Mouse (Mus musculus) embryonic facial prominence, embryonic 11.5 days (tissue): Measurements from ENCODE around the gene Plekha5. TPM values are rescaled to one million over a fixed set of nuclear protein-coding genes. Genes with fewer than 3 reads are reported as not detected.

ENCODE experiments used
- ATAC-seq: fragments of 200-750 bp; cut with Nextera tagmentation; replicated peaks from 2 replicates; pipeline ENCODE4 v1.8.0; 2017; ENCODE audit warnings: low read depth; ENCODE audit not compliant: insufficient number of reproducible peaks, low FRiP score, low TSS enrichment
- DNase-seq: peaks from one replicate; pipeline ENCODE4 v3.0.0-alpha.2; 2015; ENCODE audit warnings: low spot score
- H3K27ac ChIP-seq: fragments of 300-500 bp; sonication (generic); replicated peaks from 2 replicates; pipeline ENCODE4 v1.5.1; 2014; ENCODE audit warnings: mild to moderate bottlenecking, low read depth, low read length, control low read depth
- H3K27me3 ChIP-seq: fragments of 300-500 bp; sonication (generic); 2 replicates; pipeline ENCODE4 v1.6.1; 2014; ENCODE audit warnings: mild to moderate bottlenecking, low read length, moderate library complexity, mixed read lengths; ENCODE audit not compliant: control insufficient read depth, insufficient read depth
- H3K36me3 ChIP-seq: fragments of 300-500 bp; sonication (generic); replicated peaks from 2 replicates; pipeline ENCODE4 v1.6.1; 2014; ENCODE audit warnings: low read depth, mild to moderate bottlenecking, low read length, moderate library complexity, mixed read lengths; ENCODE audit not compliant: control insufficient read depth, insufficient read depth
- H3K4me1 ChIP-seq: fragments of 300-500 bp; sonication (generic); 2 replicates; pipeline ENCODE4 v1.6.1; 2014; ENCODE audit warnings: low read length, mixed read lengths; ENCODE audit not compliant: control insufficient read depth, insufficient read depth
- H3K4me2 ChIP-seq: fragments of 300-500 bp; sonication (generic); 2 replicates; pipeline ENCODE4 v1.6.1; 2014; ENCODE audit warnings: low read depth, mild to moderate bottlenecking, control low read depth, low read length, moderate library complexity
- H3K4me3 ChIP-seq: fragments of 300-500 bp; sonication (generic); 2 replicates; pipeline ENCODE4 v1.5.1; 2014; ENCODE audit warnings: low read depth, low read length, control low read depth
- H3K9ac ChIP-seq: fragments of 300-500 bp; sonication (generic); replicated peaks from 2 replicates; pipeline ENCODE4 v1.6.1; 2014; ENCODE audit warnings: mild to moderate bottlenecking, control low read depth, low read length
- H3K9me3 ChIP-seq: fragments of 300-500 bp; sonication (generic); replicated peaks from 2 replicates; pipeline ENCODE4 v1.6.1; 2016; ENCODE audit warnings: mild to moderate bottlenecking, low read length, inconsistent platforms, mixed read lengths; ENCODE audit not compliant: control insufficient read depth
- WGBS: fragments of 180-500 bp; shearing (Covaris S2); extraction: QIAGEN DNeasy Blood & Tissue Kit; methylation state at CpG from one replicate; pipeline ENCODE4 v1.1.7; 2014; 5-methylcytosine and 5-hydroxymethylcytosine counted together
- polyA plus RNA-seq: library from polyadenylated mRNA; unstranded; fragments of >200 nt; fragmentation: Nextera tagmentation; extraction: Ambion mirVana; gene quantifications from 2 replicates; pipeline ENCODE4 v1.2.1, GENCODE M21; 2014

Plekha5 gene
- polyA plus RNA-seq, 1 experiment from 2014 or later: 56.2 TPM

- Histone ChIP-seq H3K27me3 (no peaks in the 10 kb centered on the region), H3K4me3 (no peak overlapping the region), H3K4me1 (no peaks in the 10 kb centered on the region), H3K9me3 (no peaks in the 10 kb centered on the region), H3K4me2 (no peak overlapping the region), H3K36me3 (no peaks in the 10 kb centered on the region), H3K9ac (no peak overlapping the region), H3K27ac (no peak overlapping the region)
- no peak for ATAC-seq
- DNase-seq: no peak
- 89% methylated on average over 6 of the region's 6 CpGs for WGBS
Observed at GRCm38 (mm10) chr6:140559411-140559810, 135.6 kb downstream of the Plekha5 start.

- no peak overlapping the region for H3K9ac ChIP-seq
- H3K36me3 ChIP-seq: no peaks in the 10 kb centered on the region
- no peaks in the 10 kb centered on the region for H3K27me3 ChIP-seq
- no peaks in the 10 kb centered on the region for H3K9me3 ChIP-seq
- DNase-seq: no peak
- no peak overlapping the region for H3K4me2 ChIP-seq
- ATAC-seq: no peak
- no peaks in the 10 kb centered on the region for H3K4me1 ChIP-seq
- H3K4me3 ChIP-seq: no peak overlapping the region
- WGBS: 86% methylated on average over 9 of the region's 9 CpGs
- H3K27ac ChIP-seq: no peak overlapping the region
Observed at GRCm38 (mm10) chr6:140561151-140561916, 137.5 kb downstream of the Plekha5 start.

GRCm38 (mm10) chr6:140561917-140562590 lies 138.2 kb downstream of the Plekha5 start:
- ATAC-seq (no peak), DNase-seq (no peak)
- no peak overlapping the region for H3K27ac ChIP-seq
- no peak overlapping the region for H3K4me3 ChIP-seq
- H3K9ac ChIP-seq: no peak overlapping the region
- H3K4me1 ChIP-seq: no peaks in the 10 kb centered on the region
- WGBS: 86% methylated on average over 9 of the region's 9 CpGs
- H3K9me3 ChIP-seq: no peaks in the 10 kb centered on the region
- no peaks in the 10 kb centered on the region for H3K36me3 ChIP-seq
- no peaks in the 10 kb centered on the region for H3K27me3 ChIP-seq
- H3K4me2 ChIP-seq: no peak overlapping the region

GRCm38 (mm10) chr6:140567199-140567598 lies 143.3 kb downstream of the Plekha5 start:
- DNase-seq (no peak), ATAC-seq (no peak)
- H3K4me1 ChIP-seq: no peaks in the 10 kb centered on the region
- no peaks in the 10 kb centered on the region for H3K9me3 ChIP-seq
- H3K4me2 ChIP-seq: no peak overlapping the region
- no peaks in the 10 kb centered on the region for H3K36me3 ChIP-seq
- H3K9ac ChIP-seq: no peak overlapping the region
- no peaks in the 10 kb centered on the region for H3K27me3 ChIP-seq
- WGBS: 87% methylated on average over 2 of the region's 2 CpGs
- no peak overlapping the region for H3K27ac ChIP-seq
- no peak overlapping the region for H3K4me3 ChIP-seq

GRCm38 (mm10) chr6:140567897-140568296 lies 144.0 kb downstream of the Plekha5 start:
- H3K36me3 ChIP-seq: no peaks in the 10 kb centered on the region
- H3K27me3 ChIP-seq: no peaks in the 10 kb centered on the region
- H3K9ac ChIP-seq: no peak overlapping the region
- H3K4me1 ChIP-seq: no peaks in the 10 kb centered on the region
- no peak for DNase-seq
- WGBS: 80% methylated on average over 2 of the region's 2 CpGs
- no peak overlapping the region for H3K4me3 ChIP-seq
- no peak overlapping the region for H3K4me2 ChIP-seq
- no peak for ATAC-seq
- H3K9me3 ChIP-seq: no peaks in the 10 kb centered on the region
- no peak overlapping the region for H3K27ac ChIP-seq

- ATAC-seq: no peak
- no peak overlapping the region for H3K9ac ChIP-seq
- H3K4me1 ChIP-seq: no peaks in the 10 kb centered on the region
- WGBS: 89% methylated on average over 11 of the region's 11 CpGs
- H3K36me3 ChIP-seq: peaks cover 2% of the 10 kb centered on the region; the same call in 1 of the 2 replicates
- no peak overlapping the region for H3K27ac ChIP-seq
- no peak overlapping the region for H3K4me2 ChIP-seq
- DNase-seq: no peak
- no peaks in the 10 kb centered on the region for H3K9me3 ChIP-seq
- H3K27me3 ChIP-seq: no peaks in the 10 kb centered on the region
- H3K4me3 ChIP-seq: no peak overlapping the region
Observed at GRCm38 (mm10) chr6:140570152-140570551, 146.3 kb downstream of the Plekha5 start.

GRCm38 (mm10) chr6:140574943-140575342 lies 151.1 kb downstream of the Plekha5 start:
- Histone ChIP-seq H3K9ac (no peak overlapping the region), H3K4me3 (no peak overlapping the region), H3K27me3 (no peaks in the 10 kb centered on the region), H3K27ac (no peak overlapping the region), H3K9me3 (no peaks in the 10 kb centered on the region), H3K4me2 (no peak overlapping the region), H3K36me3 (peaks cover 5% of the 10 kb centered on the region), H3K4me1 (no peaks in the 10 kb centered on the region)
- WGBS: 95% methylated on average over 3 of the region's 3 CpGs
- no peak for ATAC-seq
- no peak for DNase-seq

GRCm38 (mm10) chr6:140576133-140576532 lies 152.3 kb downstream of the Plekha5 start:
- no peak overlapping the region for H3K4me2 ChIP-seq
- WGBS: 80% methylated on average over 8 of the region's 8 CpGs
- no peak overlapping the region for H3K4me3 ChIP-seq
- H3K9me3 ChIP-seq: no peaks in the 10 kb centered on the region
- no peak for DNase-seq
- H3K9ac ChIP-seq: no peak overlapping the region
- no peaks in the 10 kb centered on the region for H3K27me3 ChIP-seq
- no peak for ATAC-seq
- no peak overlapping the region for H3K27ac ChIP-seq
- H3K36me3 ChIP-seq: peaks cover 5% of the 10 kb centered on the region
- H3K4me1 ChIP-seq: no peaks in the 10 kb centered on the region
